In genomic region chr1:128602018-128602687, GRCm38 (mm10) we compare ENCODE assay signal across 16 mouse cellular contexts. TPM values are rescaled to one million over a fixed set of nuclear protein-coding genes. Genes with fewer than 3 reads are reported as not detected.
DNase-seq lines count a peak whose midpoint lies in the region; ATAC-seq and TF ChIP-seq lines count a peak whose summit lies in the region.
"Had no signal": no experiment of that assay in that cellular context is flagged by ENCODE, and none has a peak within 500 bp of the region (broad histone marks: within the 10 kb centered on the region; RNA-seq: fewer than 3 reads in every experiment).

No protein-coding gene starts in this region.

- no peaks in the 10 kb centered on the region for H3K27me3 ChIP-seq in kidney, embryonic 14.5 days (ENCODE audit: control insufficient read depth, insufficient read depth, low read length)
- no peaks in the 10 kb centered on the region for H3K27me3 ChIP-seq in spleen, adult 2 months (ENCODE audit: control insufficient read depth, insufficient read depth, low read length)
- no peaks in the 10 kb centered on the region for H3K27me3 ChIP-seq in splenic B cell, adult 2 months (ENCODE audit: control insufficient read depth, insufficient read depth, low read length, poor library complexity, severe bottlenecking)
- H3K27me3 ChIP-seq: embryonic facial prominence, embryonic 13.5 days; forebrain, embryonic 15.5 days; liver, embryonic 15.5 days had no signal

- H3K9me3 ChIP-seq in kidney, embryonic 14.5 days (ENCODE audit: control insufficient read depth, low read length), result no peaks in the 10 kb centered on the region
- H3K9me3 ChIP-seq: embryonic facial prominence, embryonic 13.5 days; forebrain, embryonic 15.5 days; heart, embryonic 12.5 days; hindbrain, embryonic 10.5 days; liver, embryonic 15.5 days had no signal

- H3K4me3 ChIP-seq in kidney, embryonic 14.5 days (ENCODE audit: low read length), result no peak overlapping the region
- H3K4me3 ChIP-seq in spleen, adult 2 months (ENCODE audit: extremely low read depth, insufficient read depth, insufficient read length), result no peak overlapping the region
- H3K4me3 ChIP-seq: embryonic facial prominence, embryonic 13.5 days; forebrain, embryonic 15.5 days; heart, embryonic 12.5 days; hindbrain, embryonic 10.5 days; layer of hippocampus, adult 2 months; liver, embryonic 15.5 days had no signal

- no peak for DNase-seq in kidney, adult 11 months
- peak in 1 of 2 experiments; percentile 46 for DNase-seq in spleen, adult 2 months (ENCODE audit: low read depth in 1 of 2, low spot score in 2 of 2)
- no peak for DNase-seq in spleen, postnatal 14 days (ENCODE audit: low spot score in 2 of 2)
- peak; percentile 48 for DNase-seq in splenic B cell, adult 2 months (ENCODE audit: low read depth, low spot score)
- peak; percentile 90 for DNase-seq in thymus, postnatal 4 days
- no peak for DNase-seq in cerebellum, postnatal 36 days
- DNase-seq in layer of hippocampus, postnatal 14 days (ENCODE audit: low spot score in 2 of 2), result no peak
- DNase-seq: cerebellum, adult 9-10 months; gastrocnemius, postnatal 14 days had no signal

- no peak for TF ChIP-seq POLR2A in spleen, adult 2 months (IDR thresholded peaks at IDR 0.05; ENCODE audit: low read depth, low read length)

- H3K36me3 ChIP-seq in kidney, embryonic 14.5 days (ENCODE audit: control insufficient read depth, insufficient read depth, low read length), result no peaks in the 10 kb centered on the region
- no peaks in the 10 kb centered on the region for H3K36me3 ChIP-seq in spleen, adult 2 months (ENCODE audit: control insufficient read depth, insufficient read depth, low read length)
- H3K36me3 ChIP-seq in splenic B cell, adult 2 months (ENCODE audit: control insufficient read depth, insufficient read depth, low read length, poor library complexity, severe bottlenecking), result no peaks in the 10 kb centered on the region
- H3K36me3 ChIP-seq: embryonic facial prominence, embryonic 13.5 days; forebrain, embryonic 15.5 days; heart, embryonic 12.5 days; hindbrain, embryonic 10.5 days; liver, embryonic 15.5 days had no signal

- ATAC-seq in kidney, embryonic 14.5 days (ENCODE audit: low FRiP score, low TSS enrichment), result peak; percentile 59; the same call in 1 of the 2 replicates
- ATAC-seq: forebrain, embryonic 15.5 days had no signal

- WGBS in kidney, embryonic 14.5 days, result 51% methylated on average over 5 of the region's 5 CpGs
- WGBS in spleen, adult 2 months, result 76% methylated on average over 5 of the region's 5 CpGs

- peaks cover 7% of the 10 kb centered on the region; the same call in 1 of the 2 replicates for H3K4me1 ChIP-seq in kidney, embryonic 14.5 days (ENCODE audit: control insufficient read depth, insufficient read depth, low read length)
- H3K4me1 ChIP-seq in spleen, adult 2 months (ENCODE audit: control insufficient read depth, insufficient read depth, insufficient read length), result peaks cover 54% of the 10 kb centered on the region; the same call in 1 of the 2 replicates
- H3K4me1 ChIP-seq: embryonic facial prominence, embryonic 13.5 days; forebrain, embryonic 15.5 days; heart, embryonic 12.5 days; liver, embryonic 15.5 days had no signal

- TF ChIP-seq CTCF in spleen, adult 2 months (IDR thresholded peaks at IDR 0.05; ENCODE audit: extremely low read depth, insufficient read depth, insufficient read length, insufficient replicate concordance), result no peak

- H3K4me2 ChIP-seq in kidney, embryonic 14.5 days (replicated peaks; ENCODE audit: low read depth, low read length), result no peak overlapping the region
- H3K4me2 ChIP-seq: embryonic facial prominence, embryonic 13.5 days; forebrain, embryonic 15.5 days; heart, embryonic 12.5 days; liver, embryonic 15.5 days had no signal

- H3K27ac ChIP-seq in kidney, embryonic 14.5 days (ENCODE audit: low read depth, low read length), result no peak overlapping the region
- H3K27ac ChIP-seq in spleen, adult 2 months (ENCODE audit: insufficient read depth, low read length), result peak overlapping the region; percentile 61
- H3K27ac ChIP-seq: embryonic facial prominence, embryonic 13.5 days; forebrain, embryonic 15.5 days; hindbrain, embryonic 10.5 days; layer of hippocampus, adult 2 months; liver, embryonic 15.5 days had no signal

- H3K9ac ChIP-seq in kidney, embryonic 14.5 days (ENCODE audit: low read depth, low read length), result no peak overlapping the region
- H3K9ac ChIP-seq: embryonic facial prominence, embryonic 13.5 days; forebrain, embryonic 15.5 days; heart, embryonic 12.5 days; liver, embryonic 15.5 days had no signal

RNA-seq across cellular contexts. Expression of gene Cxcr4, which starts 10.1 kb away (rescaled TPM):
- 10.7 and 13.8 TPM in 2 replicates for polyA plus RNA-seq in kidney, embryonic 14.5 days (2014; fragmentation: Nextera tagmentation; extraction: Ambion mirVana)
- 288 and 315 TPM in 2 replicates for polyA plus RNA-seq in spleen, adult 2 months (2012; rRNA removed)
- total RNA-seq in layer of hippocampus, postnatal 14 days (2021), result 10 to 100 TPM; 10.2 to 17.0 TPM

Comparison
In these comparisons a context has a peak if more than half of its experiments do, and no peak if none do; other contexts are left out.
1. DNase-seq: peak in splenic B cell, adult 2 months (single experiment) and thymus, postnatal 4 days (single experiment); none in kidney, adult 11 months (single experiment), spleen, postnatal 14 days (0 of 2), cerebellum, postnatal 36 days (0 of 2) and layer of hippocampus, postnatal 14 days (0 of 2).
2. RNA of gene Cxcr4, which starts 10.1 kb away (polyA plus RNA-seq): 288 to 315 TPM in spleen, adult 2 months; 10.7 to 13.8 TPM in kidney, embryonic 14.5 days; every median in the first group is over 10 times any median in the second.